Mouse (Mus musculus) CH12.LX (cell line): ENCODE results near the gene Hspd1. TPM values are rescaled to one million over a fixed set of nuclear protein-coding genes. Genes with fewer than 3 reads are reported as not detected.

Experiments
- DNase-seq: peaks from one replicate; pipeline ENCODE4 v3.0.0-alpha.2; 2013; ENCODE audit errors: extremely low read depth
- H3K27ac ChIP-seq: 2 replicates; pipeline ENCODE4 v1.5.1; 2012; ENCODE audit warnings: low read depth, mild to moderate bottlenecking, control low read depth, moderate library complexity; ENCODE audit not compliant: insufficient read depth
- H3K27me3 ChIP-seq: replicated peaks from 2 replicates; pipeline ENCODE3; 2012; ENCODE audit warnings: inconsistent platforms
- H3K36me3 ChIP-seq, 2 experiments: replicated peaks in 1 of 2; 2 replicates each; pipeline versions ENCODE3 to v1.6.1; 2012; ENCODE audit warnings: inconsistent platforms in 1 of 2, low read length in 1 of 2, mild to moderate bottlenecking in 1 of 2, mixed read lengths in 1 of 2, moderate library complexity in 1 of 2; ENCODE audit not compliant: control insufficient read depth in 1 of 2, insufficient read depth in 1 of 2
- H3K4me1 ChIP-seq, 2 experiments: 2 replicates each; pipeline ENCODE4 v1.6.1; 2012; ENCODE audit warnings: inconsistent platforms in 1 of 2, moderate library complexity in 1 of 2; ENCODE audit not compliant: insufficient read depth in 2 of 2, control insufficient read depth in 1 of 2
- H3K4me2 ChIP-seq: 2 replicates; pipeline ENCODE4 v1.6.1; 2012; ENCODE audit warnings: low read depth, mild to moderate bottlenecking, control low read depth; ENCODE audit not compliant: poor library complexity, insufficient read depth, severe bottlenecking
- H3K4me3 ChIP-seq, 3 experiments: fragments of 150-350 bp in 1 of 3; sonication (generic) in 1 of 3; replicated peaks in 1 of 3; 2 replicates each; pipeline versions ENCODE3 to v1.5.1; 2011 to 2012; ENCODE audit warnings: low read depth in 2 of 3, low read length in 2 of 3, mild to moderate bottlenecking in 2 of 3, moderate library complexity in 2 of 3, control low read depth in 1 of 3, improper control_type of control experiment in 1 of 3, inconsistent platforms in 1 of 3, mixed read lengths in 1 of 3; ENCODE audit not compliant: poor library complexity in 1 of 3
- H3K79me2 ChIP-seq: replicated peaks from 2 replicates; pipeline ENCODE4 v1.6.1; 2012; ENCODE audit warnings: mild to moderate bottlenecking, moderate library complexity; ENCODE audit not compliant: control insufficient read depth, poor library complexity, insufficient read depth, severe bottlenecking; ENCODE audit errors: extremely low read depth
- H3K9ac ChIP-seq: 2 replicates; pipeline ENCODE4 v1.6.1; 2012; ENCODE audit warnings: low read depth, mild to moderate bottlenecking, control low read depth, moderate library complexity; ENCODE audit not compliant: insufficient read depth
- H3K9me3 ChIP-seq: replicated peaks from 2 replicates; pipeline ENCODE3; 2012; ENCODE audit warnings: low read length, inconsistent platforms, mixed read lengths
- BHLHE40 ChIP-seq: IDR thresholded peaks from 2 replicates; pipeline ENCODE4 v1.6.1; 2011; ENCODE audit warnings: mild to moderate bottlenecking, low read depth, low read length, improper control_type of control experiment
- CHD2 ChIP-seq: IDR thresholded peaks from 2 replicates; pipeline ENCODE4 v1.6.1; 2011; ENCODE audit warnings: low read length, improper control_type of control experiment
- JUND ChIP-seq: conservative IDR thresholded peaks from 2 replicates; pipeline ENCODE4 v1.6.1; 2011; ENCODE audit warnings: low read depth, low read length, improper control_type of control experiment
- MAX ChIP-seq: IDR thresholded peaks from 2 replicates; pipeline ENCODE4 v1.6.1; 2011; ENCODE audit warnings: low read length, improper control_type of control experiment
- MAZ ChIP-seq: IDR thresholded peaks from 2 replicates; pipeline ENCODE4 v1.6.1; 2012; ENCODE audit warnings: low read depth, mild to moderate bottlenecking, inconsistent platforms, low read length, improper control_type of control experiment, moderate library complexity
- MXI1 ChIP-seq: IDR thresholded peaks from 2 replicates; pipeline ENCODE4 v1.6.1; 2011; ENCODE audit warnings: mild to moderate bottlenecking, low read depth, low read length, improper control_type of control experiment
- MYC ChIP-seq: IDR thresholded peaks from 2 replicates; pipeline ENCODE4 v1.6.1; 2011; ENCODE audit warnings: low read depth, mild to moderate bottlenecking, improper control_type of control experiment, low read length
- NELFE ChIP-seq: IDR thresholded peaks from 2 replicates; pipeline ENCODE4 v1.6.1; 2011; ENCODE audit warnings: low read depth, low read length, improper control_type of control experiment
- POLR2A ChIP-seq: IDR thresholded peaks from 2 replicates; pipeline ENCODE4 v1.6.1; 2011; ENCODE audit warnings: low read depth, mild to moderate bottlenecking, improper control_type of control experiment, low read length
- POLR2AphosphoS2 ChIP-seq: IDR thresholded peaks from 2 replicates; pipeline ENCODE4 v1.6.1; 2011; ENCODE audit warnings: low read depth, low read length, improper control_type of control experiment
- SMC3 ChIP-seq: IDR thresholded peaks from 2 replicates; pipeline ENCODE4 v1.6.1; 2011; ENCODE audit warnings: low read depth, low read length, improper control_type of control experiment
- TCF12 ChIP-seq: IDR thresholded peaks from 2 replicates; pipeline ENCODE4 v1.6.1; 2014; ENCODE audit warnings: low read depth, mild to moderate bottlenecking, inconsistent platforms, low read length, improper control_type of control experiment
- ZKSCAN1 ChIP-seq: IDR thresholded peaks from 2 replicates; pipeline ENCODE4 v1.6.1; 2012; ENCODE audit warnings: low read depth, inconsistent platforms, low read length, improper control_type of control experiment, borderline replicate concordance
- ZMIZ1 ChIP-seq: IDR thresholded peaks from 2 replicates; pipeline ENCODE4 v1.6.1; 2012; ENCODE audit warnings: low read depth, mild to moderate bottlenecking, inconsistent platforms, low read length, improper control_type of control experiment
- ZNF384 ChIP-seq: IDR thresholded peaks from 2 replicates; pipeline ENCODE4 v1.6.1; 2012; ENCODE audit warnings: low read depth, low read length, improper control_type of control experiment, inconsistent platforms
- dilution Hi-C: fragments of 300-500 bp; cut with MboI; formaldehyde crosslinking; loops from 2 replicates; pipeline ENCODE4 v1.14.3; 2020; ENCODE audit warnings: low sequenced_read_pairs; ENCODE audit not compliant: extremely low pct_unique_long_range_greater_than_20kb, extremely low pct_ligation_motif_present
- in situ Hi-C: fragments of 300-500 bp; cut with MboI; formaldehyde crosslinking; loops from 3 replicates; pipeline ENCODE4 v1.14.3; 2019; ENCODE audit warnings: low sequenced_read_pairs, low pct_ligation_motif_present, low pct_unique_long_range_greater_than_20kb, mixed read lengths
- polyA plus RNA-seq: library from polyadenylated mRNA; unstranded; fragments of >175 nt; gene quantifications from 2 replicates; pipeline ENCODE4 v1.2.1, GENCODE M21; 2012; ENCODE audit warnings: low read depth; ENCODE audit not compliant: insufficient read length
- total RNA-seq, 2 experiments: library from RNA; depleted of rRNA; stranded (reverse); fragments of 300-350 nt in 1 of 2; fragments of >200 nt in 1 of 2; gene quantifications; 2 replicates each; pipeline ENCODE4 v1.2.3; 2012 to 2014

Gene Hspd1
- total and polyA plus RNA-seq, 3 experiments = 363 to 920 (median 764) TPM

GRCm38 (mm10) chr1:55089498-55090064 lies 1.5 kb upstream of the Hspd1 start:
- Histone ChIP-seq H3K4me2 (peak overlapping the region; percentile 99), H3K27me3 (no peaks in the 10 kb centered on the region), H3K9ac (peak overlapping the region; percentile 98), H3K79me2 (peaks cover 50% of the 10 kb centered on the region), H3K4me3 (peak overlapping the region; percentile 87 to 100 (median 97)), H3K4me1 (peaks cover 0 to 33% of the 10 kb centered on the region in 2 experiments; a peak in 2 of 4 replicates), H3K36me3 (peaks cover 17 to 49% of the 10 kb centered on the region in 2 experiments), H3K27ac (no peak overlapping the region), H3K9me3 (no peaks in the 10 kb centered on the region)
- dilution Hi-C loops = no loop called here
- TF ChIP-seq TCF12 = no peak
- TF ChIP-seq MAZ = no peak
- no peak for TF ChIP-seq ZKSCAN1
- no peak for TF ChIP-seq ZNF384
- TF ChIP-seq POLR2A = peak; percentile 30; the same call in 1 of the 2 replicates
- in situ Hi-C loops = no loop called here
- DNase-seq = no peak

DNA sequence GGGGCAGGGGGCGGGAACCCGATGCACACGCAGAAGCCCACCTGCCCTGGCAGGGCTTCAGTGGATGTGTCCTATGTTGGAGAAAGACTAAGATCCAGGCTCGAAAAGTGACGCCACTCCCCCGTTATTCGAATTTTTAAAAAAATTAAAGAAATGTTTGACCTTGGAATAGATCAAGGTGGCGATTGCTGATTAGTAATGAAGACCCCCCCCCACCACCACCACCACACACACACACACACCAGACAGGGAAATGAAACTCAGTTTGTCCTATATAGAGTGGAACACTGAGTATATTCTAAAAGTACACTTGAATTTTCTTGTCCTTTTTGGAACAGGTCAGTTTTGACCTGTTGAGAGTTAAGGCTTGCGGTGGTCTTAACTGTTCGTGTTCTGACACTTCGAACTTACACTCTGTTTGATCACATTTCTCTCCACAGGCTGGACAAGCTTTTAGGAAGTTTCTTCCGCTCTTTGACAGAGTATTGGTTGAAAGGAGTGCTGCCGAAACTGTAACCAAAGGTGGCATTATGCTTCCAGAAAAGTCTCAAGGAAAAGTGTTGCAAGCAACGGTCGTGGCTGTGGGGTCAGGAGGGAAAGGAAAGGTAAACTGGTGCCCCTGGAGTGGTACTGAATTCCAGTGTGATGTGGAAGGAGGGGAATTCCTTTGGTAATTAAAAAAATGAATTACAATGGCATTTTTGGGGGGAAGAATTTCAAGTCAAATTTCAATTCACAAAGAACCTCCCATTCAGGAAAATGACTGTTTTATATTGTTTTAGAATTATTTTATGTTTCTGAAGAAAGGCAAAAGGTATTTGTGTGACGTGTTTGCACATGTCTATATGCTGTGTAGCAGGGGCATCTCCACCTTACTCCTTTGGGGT lies 811 bp upstream of the Hspd1 start:
- Histone ChIP-seq H3K79me2 (peaks cover 57% of the 10 kb centered on the region), H3K36me3 (peaks cover 21 to 51% of the 10 kb centered on the region in 2 experiments), H3K9ac (peak overlapping the region; percentile 98), H3K4me1 (peaks cover 4 to 35% of the 10 kb centered on the region in 2 experiments; a peak in 3 of 4 replicates), H3K4me2 (peak overlapping the region; percentile 99), H3K27me3 (no peaks in the 10 kb centered on the region), H3K9me3 (no peaks in the 10 kb centered on the region), H3K4me3 (peak overlapping the region; percentile 87 to 100 (median 97)), H3K27ac (peak overlapping the region; percentile 73)
- TF ChIP-seq SMC3 (no peak), MXI1 (peak; percentile 55; the same call in 1 of the 2 replicates)
- dilution Hi-C loops = no loop called here
- DNase-seq = no peak
- in situ Hi-C loops = no loop called here

DNA sequence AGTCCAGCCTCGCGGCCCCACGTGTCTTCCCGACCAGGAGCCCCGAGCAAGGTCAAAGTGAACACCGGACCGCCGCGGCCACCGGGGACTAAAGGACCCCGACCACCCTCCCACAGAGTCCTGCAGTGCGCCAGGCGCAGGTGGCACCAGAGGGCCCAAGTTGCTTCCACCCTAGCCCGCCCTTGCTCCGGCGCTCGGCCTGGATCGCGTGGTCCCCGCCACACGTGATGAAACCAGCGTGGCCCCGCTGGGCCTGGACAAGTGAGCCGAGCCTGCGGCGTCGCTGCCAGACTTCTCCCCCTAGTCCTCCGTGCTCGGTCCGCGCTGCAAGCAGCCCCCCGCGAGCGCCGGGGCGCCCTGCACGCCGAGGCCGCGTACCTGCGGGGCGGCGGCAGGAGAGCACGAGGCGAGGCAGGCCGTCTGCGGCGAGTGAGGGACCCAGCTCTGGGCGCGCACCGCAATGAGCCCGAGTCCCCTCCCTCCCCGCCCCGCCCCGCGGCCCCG lies 590 bp downstream of the Hspd1 start:
- Histone ChIP-seq H3K4me1 (peaks cover 4 to 46% of the 10 kb centered on the region in 2 experiments; a peak in 3 of 4 replicates), H3K36me3 (peaks cover 34 to 56% of the 10 kb centered on the region in 2 experiments)

More for the DNA sequence above, 590 bp downstream of the Hspd1 start:
- Histone ChIP-seq H3K4me2 (no peak overlapping the region), H3K9ac (peak overlapping the region; percentile 94), H3K9me3 (peaks cover 3% of the 10 kb centered on the region), H3K27ac (peak overlapping the region; percentile 92), H3K4me3 (peak overlapping the region; percentile 95 to 100 (median 100)), H3K79me2 (peaks cover 71% of the 10 kb centered on the region), H3K27me3 (no peaks in the 10 kb centered on the region)
- TF ChIP-seq ZMIZ1 = peak; percentile 80; the same call in 1 of the 2 replicates
- TF ChIP-seq ZNF384 = no peak
- TF ChIP-seq JUND = no peak
- TF ChIP-seq CHD2 = no peak
- peak; percentile 75 for TF ChIP-seq POLR2A
- 0 out of 2 replicates have a peak, but pooled peaks have one; percentile 71 for TF ChIP-seq TCF12
- TF ChIP-seq NELFE = peak; percentile 86
- peak; percentile 51; the same call in 1 of the 2 replicates for TF ChIP-seq MAX
- TF ChIP-seq BHLHE40 = peak; percentile 62
- peak; percentile 39; the same call in 1 of the 2 replicates for TF ChIP-seq POLR2AphosphoS2
- TF ChIP-seq MYC = 0 out of 2 replicates have a peak, but pooled peaks have one; percentile 51
- peak; percentile 41 for DNase-seq
- in situ Hi-C loops = no loop called here
- dilution Hi-C loops = no loop called here
